Mouse (Mus musculus) CD4-positive helper T cell, adult 2 months (primary cell): ENCODE results near the gene Nfe2l2.
A peak's percentile ranks its signal among the peaks of the same experiment; 100 is the strongest.
"Not testable (repeated sequence)": the region's sequence is repeated elsewhere in the genome, so short reads cannot be mapped to it uniquely, and the experiment has no call there.

Experiments
- DNase-seq: peaks from one replicate; pipeline ENCODE4 v3.0.0-alpha.2; 2012; ENCODE audit warnings: low read depth, missing footprints, low spot score

Nfe2l2 gene

GRCm38 (mm10) chr2:75714766-75715165, 10.3 kb upstream of the Nfe2l2 start:
- DNase-seq: no peak

GRCm38 (mm10) chr2:75713083-75713482, 8.6 kb upstream of the Nfe2l2 start:
- no peak for DNase-seq

DNA sequence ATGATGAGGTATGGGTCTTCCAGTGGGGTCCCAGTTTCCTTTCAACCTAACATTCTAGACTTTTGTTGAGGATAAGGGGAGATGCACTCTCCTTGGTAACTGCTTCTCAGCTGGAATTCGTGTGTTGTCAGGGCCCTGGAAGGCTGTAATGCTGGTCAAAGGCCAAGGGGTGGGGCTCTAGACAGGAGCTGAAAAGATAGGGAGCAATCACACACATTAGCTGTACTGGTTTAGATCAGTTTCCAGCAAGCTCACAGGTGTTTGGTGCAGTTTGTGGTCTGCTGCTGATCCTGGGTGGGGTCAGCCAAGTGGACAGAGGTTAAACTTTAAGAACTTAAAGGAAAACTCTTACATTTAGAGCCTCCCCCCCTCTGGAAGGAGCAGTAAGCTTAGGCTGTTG, 3.0 kb upstream of the Nfe2l2 start:
- DNase-seq: no peak

- no peak for DNase-seq
These were observed 2.0 kb upstream of the Nfe2l2 start for GRCm38 (mm10) chr2:75706435-75706834.

DNA sequence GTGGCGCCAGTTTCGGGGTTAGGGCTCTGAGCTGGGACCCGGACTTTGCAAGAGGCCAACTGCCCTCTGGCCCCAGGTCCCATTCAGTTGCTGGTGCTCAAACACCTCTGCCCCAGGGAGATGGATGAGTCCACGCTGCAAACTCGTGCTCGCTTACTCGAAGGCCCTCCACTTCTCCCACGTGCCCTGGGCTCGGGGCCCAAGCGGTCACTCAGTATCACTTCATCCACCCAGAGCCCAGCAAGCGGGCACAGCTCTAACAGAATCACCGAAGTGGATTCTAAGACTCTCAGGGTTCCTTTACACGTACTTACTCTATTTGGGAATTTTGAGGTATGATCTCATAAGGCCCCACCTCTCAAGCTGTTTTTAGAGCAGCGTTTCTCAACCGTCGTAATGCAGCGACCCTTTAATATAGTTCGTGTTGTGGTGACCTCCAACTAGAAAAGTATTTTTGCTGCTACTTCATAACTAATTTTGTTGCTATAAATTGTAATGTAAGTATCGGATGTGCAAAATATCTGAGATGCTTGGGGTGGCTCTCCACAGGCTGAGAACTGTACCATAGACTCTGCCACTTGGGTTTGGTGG, 816 bp upstream of the Nfe2l2 start:
- no peak for DNase-seq

DNA sequence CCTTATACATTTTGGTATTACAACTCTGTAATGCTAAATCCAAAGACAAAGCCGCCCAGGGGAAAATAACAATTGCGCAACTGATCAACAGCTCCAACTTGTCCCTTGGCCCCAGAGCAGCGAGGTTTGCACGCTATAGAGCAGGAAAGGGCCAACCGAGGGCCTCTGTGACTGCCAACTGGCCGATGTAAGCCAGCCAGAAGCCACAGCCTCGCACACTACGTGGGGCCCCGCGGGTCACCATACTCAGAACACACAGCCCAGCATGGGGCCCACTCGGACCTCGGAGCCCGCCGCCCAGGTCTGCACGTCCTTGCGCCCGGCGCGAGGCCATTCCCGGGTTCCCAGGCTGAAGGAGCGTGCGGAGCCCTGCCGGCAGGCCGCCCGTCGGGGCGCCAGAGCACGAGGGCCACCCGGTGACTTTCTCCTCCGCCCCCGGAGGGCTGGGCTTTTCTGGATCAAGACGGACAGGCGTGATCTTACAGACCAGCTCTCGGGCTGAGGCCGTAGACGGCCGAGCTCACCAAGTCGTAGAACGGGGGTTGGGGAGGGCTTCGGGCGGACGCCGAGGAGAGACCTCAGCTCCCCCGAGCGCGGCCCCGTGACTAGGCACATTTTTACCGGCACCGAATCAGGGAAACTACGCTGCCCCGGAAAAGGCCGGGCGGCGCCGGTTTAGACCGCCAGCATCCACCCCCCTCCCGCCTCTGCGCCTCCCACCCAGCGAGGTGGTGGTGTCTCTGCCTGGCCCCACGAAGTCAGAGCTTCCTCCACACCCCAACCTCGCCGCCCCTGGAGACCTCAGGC, 863 bp downstream of the Nfe2l2 start:
- DNase-seq: peak; percentile 89

GRCm38 (mm10) chr2:75702588-75702976, 1.9 kb downstream of the Nfe2l2 start:
- peak; percentile 16 for DNase-seq

GRCm38 (mm10) chr2:75701822-75702587, 2.4 kb downstream of the Nfe2l2 start:
- DNase-seq: no peak

- DNase-seq: no peak
These were observed 3.2 kb downstream of the Nfe2l2 start for GRCm38 (mm10) chr2:75701207-75701606.

DNA sequence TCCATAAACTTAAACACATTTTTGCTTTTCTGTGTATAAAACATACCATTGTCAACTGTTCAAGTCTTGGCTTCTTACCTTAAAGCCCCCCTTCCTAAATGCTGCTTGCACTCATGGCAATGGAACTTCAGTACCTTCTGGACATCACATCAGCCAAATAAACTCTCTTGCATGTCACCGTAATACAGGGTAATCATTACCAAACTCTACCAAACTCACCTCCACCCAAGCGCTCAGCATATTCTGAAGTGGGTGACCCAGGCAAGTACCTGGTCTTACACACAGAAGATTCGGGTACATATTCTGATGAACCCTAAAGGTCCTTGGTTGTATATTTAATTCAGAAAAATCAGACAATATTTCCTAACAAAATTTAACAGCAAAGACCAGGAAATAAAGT, 3.9 kb downstream of the Nfe2l2 start:
- no peak for DNase-seq

DNA sequence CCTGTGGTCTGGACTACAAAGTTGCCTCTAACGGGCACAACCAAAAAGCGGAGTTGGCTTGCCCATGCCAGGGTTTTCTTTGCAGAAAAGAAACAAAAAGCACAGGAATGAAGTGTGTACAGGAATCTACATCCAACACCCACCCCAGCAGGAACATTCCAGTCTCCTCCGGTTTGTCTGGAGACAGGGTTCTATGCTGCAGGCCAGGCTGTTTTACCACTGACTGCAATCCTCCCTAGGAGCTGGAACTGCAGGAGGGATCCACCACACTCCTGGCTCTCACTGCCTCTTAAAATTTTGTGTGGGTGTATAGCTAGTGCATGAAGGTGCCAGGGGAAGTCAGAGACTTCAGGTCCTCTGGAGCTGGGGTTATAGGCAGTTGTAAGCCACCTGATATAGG, 5.6 kb downstream of the Nfe2l2 start:
- DNase-seq: no peak

- no peak for DNase-seq
These were observed 6.4 kb downstream of the Nfe2l2 start for GRCm38 (mm10) chr2:75698007-75698406.

DNA sequence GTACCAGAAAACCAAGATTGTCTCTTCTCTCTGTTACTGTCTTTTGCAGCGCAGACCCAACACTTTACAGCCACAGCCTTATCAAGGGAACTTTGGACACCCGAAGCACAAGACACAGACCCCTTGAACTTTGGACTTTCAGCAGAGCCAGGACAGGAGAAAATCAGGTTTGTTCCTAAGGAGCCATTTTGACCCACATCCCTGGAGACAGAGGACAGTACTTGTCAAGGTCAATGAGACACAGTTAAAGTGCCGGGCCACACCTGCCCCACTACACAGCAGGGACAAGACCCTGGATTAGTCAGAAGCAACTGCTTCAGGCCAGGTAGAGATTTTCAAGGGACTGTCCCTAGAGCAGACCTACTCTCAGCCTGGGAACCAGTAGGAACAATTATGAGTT, 7.2 kb downstream of the Nfe2l2 start:
- DNase-seq: no peak

DNA sequence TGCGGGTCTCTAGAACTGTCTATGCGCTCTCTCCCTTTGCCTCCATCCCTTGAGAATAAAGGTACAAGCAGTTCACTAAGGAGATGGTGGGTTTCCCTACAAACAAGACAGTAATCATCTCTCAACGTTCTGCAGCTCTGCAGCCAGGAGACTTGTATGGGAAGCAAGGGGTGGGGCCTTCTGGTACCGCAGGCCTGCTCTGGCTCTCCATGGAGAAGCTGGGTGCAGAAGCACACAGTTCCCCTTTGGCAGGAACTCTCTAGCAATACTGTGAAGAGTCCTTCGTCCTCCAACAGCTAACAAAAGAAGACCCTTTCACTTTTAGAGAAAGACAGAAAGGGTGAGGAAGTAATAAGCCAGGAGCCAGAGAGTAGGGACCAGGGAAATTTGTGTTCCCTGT, 8.1 kb downstream of the Nfe2l2 start:
- DNase-seq: no peak

GRCm38 (mm10) chr2:75695676-75696350, 8.6 kb downstream of the Nfe2l2 start:
- DNase-seq: no peak

- DNase-seq: not testable (repeated sequence)
These were observed 9.5 kb downstream of the Nfe2l2 start for GRCm38 (mm10) chr2:75694926-75695325.

DNA sequence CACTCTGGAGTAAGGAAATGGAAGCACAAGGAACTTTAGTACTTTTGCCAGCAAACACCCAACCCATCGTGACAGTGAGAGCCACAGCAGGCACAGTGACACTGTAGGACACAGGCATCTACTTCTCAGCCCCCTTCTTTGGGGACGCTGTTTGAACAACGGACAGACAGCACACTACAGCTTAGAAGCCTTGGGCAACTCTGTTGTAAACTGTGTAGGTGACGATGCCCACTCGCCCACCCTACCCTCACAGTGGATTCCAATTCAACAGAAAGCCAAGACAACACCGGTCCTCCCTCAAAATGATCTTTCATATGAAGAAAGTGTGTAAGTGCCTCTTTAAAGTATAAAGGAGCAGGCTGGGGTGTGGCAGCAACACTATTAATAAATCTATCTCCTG, 12.1 kb downstream of the Nfe2l2 start:
- no peak for DNase-seq

DNA sequence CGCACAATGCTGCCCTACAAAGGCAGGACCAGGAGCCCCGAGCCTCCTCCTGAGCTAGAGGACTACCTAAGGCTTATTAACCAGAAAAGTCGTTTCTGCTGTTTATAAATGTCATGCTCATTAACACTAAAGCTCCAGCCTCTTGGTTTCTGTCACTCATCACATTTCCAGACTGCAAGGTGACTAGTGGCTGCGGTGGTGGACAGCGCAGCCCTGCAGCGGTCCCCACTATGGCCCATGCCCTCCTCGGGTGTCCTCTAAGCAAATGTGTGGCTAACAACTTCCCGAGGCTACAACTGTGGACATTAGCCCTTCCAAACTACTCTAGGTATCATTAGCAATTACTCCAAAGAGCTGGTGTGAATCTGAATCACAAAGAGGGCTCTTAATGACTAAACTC, 13.1 kb downstream of the Nfe2l2 start:
- no peak for DNase-seq

DNA sequence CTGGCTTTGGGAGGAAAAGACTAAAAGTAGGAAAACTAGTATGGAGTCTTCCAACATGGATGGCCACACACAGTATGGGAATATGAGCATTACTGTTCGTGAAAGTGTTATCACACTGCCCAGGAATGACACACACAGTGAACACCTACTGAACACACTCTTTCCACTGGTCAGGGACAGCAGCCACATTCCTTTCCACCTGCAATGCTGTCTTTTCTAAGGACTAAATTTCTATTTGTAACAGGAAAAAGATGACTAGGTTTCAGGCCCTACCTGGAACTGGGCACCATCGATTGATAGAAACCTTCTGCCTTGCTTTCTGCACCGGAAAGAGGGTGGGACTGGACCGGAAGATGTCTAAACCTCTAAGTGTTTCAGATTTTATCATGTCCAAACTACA, 13.8 kb downstream of the Nfe2l2 start:
- DNase-seq: no peak

DNA sequence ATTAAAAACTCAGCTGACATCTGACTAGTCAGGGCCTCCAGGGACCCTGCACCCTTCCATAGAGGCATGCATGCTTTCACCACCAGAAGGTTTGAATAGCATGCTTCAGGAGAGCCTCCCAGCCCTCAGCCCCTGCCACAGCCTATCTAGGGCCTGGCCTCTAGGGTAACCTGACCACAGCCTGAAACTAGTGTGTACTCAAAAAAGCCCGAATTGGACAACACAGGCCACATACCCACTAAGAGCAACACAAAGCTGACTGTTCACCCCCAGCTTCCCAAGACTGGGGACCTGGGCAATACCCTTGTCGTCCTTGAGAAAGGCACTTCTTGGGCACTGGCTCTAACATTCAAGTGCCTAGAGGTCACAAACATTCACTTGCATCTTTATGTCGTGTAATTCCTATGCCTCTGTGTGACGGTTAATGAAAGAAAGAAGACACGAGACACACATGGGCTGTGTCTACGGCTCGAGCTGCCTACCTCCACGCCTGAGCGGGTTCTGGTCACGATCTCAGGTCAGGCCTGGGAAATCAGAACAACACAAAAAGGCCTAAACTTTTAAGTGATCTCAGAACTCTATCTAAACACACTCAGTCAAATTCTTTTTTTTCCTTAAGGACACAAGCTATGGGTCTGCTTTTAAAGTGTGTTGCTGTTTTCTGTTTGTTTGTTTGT, 14.8 kb downstream of the Nfe2l2 start:
- no peak for DNase-seq

DNA sequence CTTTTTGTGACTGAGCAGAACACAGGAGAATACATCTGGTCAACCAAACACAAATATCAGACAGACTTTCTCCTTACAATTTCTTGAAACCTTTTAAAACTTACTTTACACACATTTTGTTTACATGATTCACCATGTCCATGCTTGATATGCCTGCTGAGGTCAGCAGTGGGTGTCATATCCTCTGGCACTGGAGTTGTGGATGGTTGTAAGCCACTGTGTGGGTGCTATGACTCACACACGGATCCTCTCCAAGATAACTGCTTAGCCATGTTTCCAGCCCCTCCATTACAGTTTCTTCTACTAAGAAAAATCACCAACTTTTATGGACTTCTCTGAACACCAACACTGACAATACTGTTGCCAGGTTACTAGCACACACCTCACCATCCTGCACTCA, 15.5 kb downstream of the Nfe2l2 start:
- DNase-seq: peak; percentile 38
